Mouse (Mus musculus): Measurements from ENCODE around the gene Mxi1.

- TF ChIP-seq GATA1 (IDR thresholded peaks at IDR 0.05; ENCODE audit: low read length) (peak; percentile 42; the same call in 1 of the 2 replicates), TAL1 (IDR thresholded peaks at IDR 0.05; ENCODE audit: low read length) (no peak)
These were observed 80.2 kb downstream of the Mxi1 start, which contains the start of gene Smndc1 for GRCm38 (mm10) chr19:53390495-53391007.

All from erythroblast, embryonic 14.5 days (primary cell).